Mouse (Mus musculus) splenic B cell, adult 2 months (primary cell): ENCODE data around the gene Cyp27a1.
A peak's percentile ranks its signal among the peaks of the same experiment; 100 is the strongest.

ENCODE experiments used
- DNase-seq: peaks from one replicate; pipeline ENCODE4 v3.0.0-alpha.2; 2011; ENCODE audit warnings: low read depth, low spot score
- H3K27me3 ChIP-seq: 2 replicates; pipeline ENCODE4 v1.6.1; 2012; ENCODE audit warnings: mild to moderate bottlenecking, low read length, moderate library complexity, mixed read lengths; ENCODE audit not compliant: control insufficient read depth, poor library complexity, insufficient read depth, severe bottlenecking
- H3K36me3 ChIP-seq: 2 replicates; pipeline ENCODE4 v1.6.1; 2012; ENCODE audit warnings: mild to moderate bottlenecking, low read length, moderate library complexity, mixed read lengths; ENCODE audit not compliant: control insufficient read depth, poor library complexity, insufficient read depth, severe bottlenecking

Gene Cyp27a1

DNA sequence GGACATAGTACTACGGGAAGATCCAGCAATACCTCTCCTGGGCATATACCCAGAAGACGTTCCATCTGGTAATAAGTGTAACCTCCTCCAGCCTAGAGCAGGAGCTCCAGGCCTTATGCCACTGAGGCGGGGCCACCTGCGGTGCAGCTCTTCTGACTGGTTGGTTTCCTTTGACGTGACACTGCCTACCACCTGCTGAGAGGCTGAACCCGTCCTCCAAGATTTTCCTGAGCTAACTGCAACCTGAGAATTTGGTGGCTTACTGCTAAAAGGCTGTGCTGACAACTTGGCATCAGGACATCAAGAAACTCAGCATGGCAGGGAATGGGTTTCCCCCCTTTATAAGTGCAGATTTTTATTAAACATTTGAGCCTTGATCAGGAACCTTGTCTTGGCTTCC, 3.8 kb upstream of the Cyp27a1 start:
- H3K36me3 ChIP-seq: no peaks in the 10 kb centered on the region
- DNase-seq: no peak
- no peaks in the 10 kb centered on the region for H3K27me3 ChIP-seq

- Histone ChIP-seq H3K27me3 (no peaks in the 10 kb centered on the region), H3K36me3 (no peaks in the 10 kb centered on the region)
- DNase-seq: peak; percentile 35
Observed at GRCm38 (mm10) chr1:74712046-74712445, 1.3 kb upstream of the Cyp27a1 start.

GRCm38 (mm10) chr1:74712461-74713098, 794 bp upstream of the Cyp27a1 start:
- peak; percentile 59 for DNase-seq
- H3K27me3 ChIP-seq: no peaks in the 10 kb centered on the region
- H3K36me3 ChIP-seq: no peaks in the 10 kb centered on the region

DNA sequence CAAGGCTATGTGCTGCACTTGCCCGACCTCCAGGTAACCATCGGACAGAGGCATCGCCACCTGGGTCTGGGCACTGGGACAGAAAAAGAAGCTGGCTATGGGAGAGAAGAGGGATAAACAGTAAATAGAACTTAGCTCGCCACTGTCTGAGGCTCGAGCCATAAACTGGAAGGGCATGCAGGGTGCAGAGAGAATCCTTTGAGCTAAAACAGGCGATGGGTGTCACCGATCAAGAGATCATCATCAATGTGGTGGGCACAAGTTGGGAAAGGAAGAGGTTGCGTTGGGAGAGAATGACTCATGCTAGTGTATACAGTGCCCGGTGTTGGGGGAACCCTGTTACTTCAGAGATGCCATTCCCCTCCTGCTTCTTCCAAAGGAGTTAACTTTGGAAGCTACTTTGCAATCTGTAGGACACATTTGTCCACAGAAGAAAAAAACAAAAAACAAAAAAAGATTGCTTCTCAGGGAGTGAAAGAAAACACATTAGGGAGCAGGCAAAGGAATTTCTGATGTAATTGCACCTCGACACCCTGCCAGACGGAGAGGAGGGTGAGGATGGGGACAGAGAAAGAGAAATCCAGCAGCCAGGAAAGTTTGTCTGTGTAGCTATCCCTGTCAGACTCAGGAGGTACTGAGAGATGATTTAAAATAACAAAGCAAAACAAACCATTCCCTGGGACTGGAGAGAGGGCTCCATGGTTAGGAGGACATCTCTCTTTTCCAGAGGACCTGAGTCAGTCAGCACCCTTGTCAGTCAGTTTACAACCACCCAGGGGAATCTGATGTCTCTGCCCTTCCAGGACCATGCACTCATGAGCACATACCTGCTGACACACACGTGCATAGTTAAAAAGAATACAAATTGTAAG, 721 bp downstream of the Cyp27a1 start:
- no peaks in the 10 kb centered on the region for H3K36me3 ChIP-seq
- DNase-seq: no peak
- H3K27me3 ChIP-seq: no peaks in the 10 kb centered on the region

DNA sequence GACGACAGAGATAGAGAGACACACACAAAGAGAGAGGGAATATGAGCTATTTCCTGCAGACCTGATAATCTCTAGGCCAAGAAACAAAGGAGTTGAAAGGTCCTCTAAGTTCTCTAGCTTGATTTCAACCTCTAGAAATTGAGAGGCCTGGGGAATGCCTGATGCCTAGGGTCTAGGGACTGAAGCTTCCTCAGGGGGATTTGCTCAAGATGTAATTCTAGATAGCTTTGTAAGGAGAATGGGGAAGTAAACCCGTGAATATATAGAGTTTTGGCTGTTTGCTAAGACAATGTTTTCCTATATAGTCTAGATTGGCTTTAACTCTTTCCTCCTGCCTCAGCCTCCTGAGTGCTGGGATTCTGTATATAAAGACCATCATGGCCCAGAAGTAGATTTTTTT, 1.6 kb downstream of the Cyp27a1 start:
- no peak for DNase-seq
- Histone ChIP-seq H3K36me3 (no peaks in the 10 kb centered on the region), H3K27me3 (no peaks in the 10 kb centered on the region)

DNA sequence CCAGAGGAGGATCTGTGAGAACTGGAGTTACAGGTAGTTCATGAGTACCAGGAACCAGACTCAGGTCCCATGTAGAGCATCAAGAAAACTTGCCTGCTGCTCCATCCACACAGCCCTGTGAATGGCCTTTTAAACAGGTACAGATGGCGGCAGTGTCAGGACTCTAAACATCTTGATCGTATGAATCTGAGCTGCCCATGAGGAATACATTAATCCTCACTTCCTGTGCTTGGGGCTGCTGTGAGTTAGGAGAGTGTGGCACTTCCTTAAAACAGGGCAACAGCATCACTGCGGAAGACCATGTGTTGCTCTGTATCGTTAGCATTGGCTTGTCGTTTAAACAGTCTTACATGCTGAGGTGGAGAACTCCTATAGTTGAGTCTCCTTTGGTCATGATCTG, 2.1 kb downstream of the Cyp27a1 start:
- Histone ChIP-seq H3K27me3 (no peaks in the 10 kb centered on the region), H3K36me3 (no peaks in the 10 kb centered on the region)
- DNase-seq: peak; percentile 36

DNA sequence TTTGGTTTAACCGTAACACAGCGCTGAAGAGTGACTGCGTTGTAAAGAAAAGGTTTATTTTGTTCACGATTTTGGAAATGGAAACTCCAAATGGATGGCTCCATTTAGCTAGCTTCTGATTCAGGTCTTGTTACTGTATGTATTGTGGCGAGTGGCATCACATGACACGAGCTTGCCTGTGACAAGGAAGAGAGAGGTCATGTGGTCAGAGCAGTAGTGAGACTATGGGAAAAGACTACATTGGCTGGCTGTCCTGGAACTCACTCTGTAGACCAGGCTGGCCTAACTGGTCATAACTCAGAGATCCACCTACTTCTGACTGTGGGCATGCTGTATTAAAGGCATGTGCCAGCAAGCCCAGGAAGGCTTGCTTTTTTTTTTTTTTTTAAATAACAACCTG, 2.5 kb downstream of the Cyp27a1 start:
- no peak for DNase-seq
- H3K36me3 ChIP-seq: no peaks in the 10 kb centered on the region
- H3K27me3 ChIP-seq: no peaks in the 10 kb centered on the region

DNA sequence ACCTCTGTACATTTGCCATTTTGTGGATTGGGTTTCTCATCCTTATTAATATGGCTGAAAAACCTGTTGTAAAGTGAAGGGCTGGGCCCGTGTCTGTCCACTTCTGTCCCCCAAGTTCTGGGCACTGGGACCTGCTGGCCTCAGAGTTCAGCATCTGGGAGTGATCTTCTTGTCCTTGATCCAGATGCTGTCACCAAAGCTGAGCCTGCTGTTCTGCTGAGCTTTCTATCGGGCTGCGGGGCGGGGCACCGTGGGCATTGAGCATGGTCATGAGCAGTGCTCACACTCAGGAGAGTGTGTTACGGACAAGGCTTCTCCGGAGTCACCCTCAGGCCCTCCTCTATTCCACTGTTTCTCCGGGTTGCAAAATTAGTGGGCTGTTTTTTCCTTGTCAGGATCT, 4.7 kb downstream of the Cyp27a1 start:
- H3K27me3 ChIP-seq: no peaks in the 10 kb centered on the region
- H3K36me3 ChIP-seq: no peaks in the 10 kb centered on the region

DNA sequence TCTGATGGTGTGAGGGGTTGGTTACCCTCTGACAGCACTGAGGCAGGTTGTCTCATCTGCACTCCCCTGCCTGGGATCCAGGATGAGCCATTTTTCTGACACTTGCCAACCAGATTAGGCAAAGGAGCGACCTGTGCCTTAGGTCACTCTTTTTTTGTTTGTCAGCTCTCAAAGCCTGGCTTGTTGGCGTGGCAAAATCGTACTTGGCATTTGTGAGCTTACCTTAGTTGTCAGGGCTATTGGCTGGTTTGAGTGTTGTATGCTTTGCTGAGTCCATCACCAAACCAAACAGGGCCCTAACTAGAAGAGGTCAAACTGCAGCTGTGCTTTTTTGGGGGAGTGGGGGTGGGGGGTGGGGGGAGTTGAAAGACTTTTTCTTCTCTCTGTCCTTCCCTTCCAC, 5.9 kb downstream of the Cyp27a1 start:
- no peak for DNase-seq
- Histone ChIP-seq H3K27me3 (no peaks in the 10 kb centered on the region), H3K36me3 (no peaks in the 10 kb centered on the region)

More for the DNA sequence above, 4.7 kb downstream of the Cyp27a1 start:
- no peak for DNase-seq

DNA sequence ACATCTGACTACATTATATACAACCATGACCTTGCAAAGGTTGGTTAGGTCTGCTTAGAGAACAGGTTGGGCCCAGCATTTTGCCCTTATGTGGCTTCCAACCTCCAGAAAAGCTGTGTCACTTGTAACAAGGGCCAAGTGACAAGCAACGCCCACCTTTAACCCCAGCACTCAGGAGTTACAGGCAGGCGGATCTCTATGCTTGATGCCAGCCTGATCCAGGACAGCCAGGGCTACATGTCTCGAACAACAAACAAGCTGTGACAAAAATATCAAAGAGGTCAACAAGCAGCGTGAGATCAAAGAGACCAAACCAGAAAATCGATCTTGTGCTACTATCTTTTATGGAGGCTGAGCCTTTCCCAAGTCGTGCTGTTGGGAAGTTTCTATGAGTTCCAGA, 8.3 kb downstream of the Cyp27a1 start:
- no peak for DNase-seq
- Histone ChIP-seq H3K27me3 (no peaks in the 10 kb centered on the region), H3K36me3 (no peaks in the 10 kb centered on the region)

- peak; percentile 33 for DNase-seq
- Histone ChIP-seq H3K27me3 (no peaks in the 10 kb centered on the region), H3K36me3 (no peaks in the 10 kb centered on the region)
Observed at GRCm38 (mm10) chr1:74723748-74724147, 10.4 kb downstream of the Cyp27a1 start.

GRCm38 (mm10) chr1:74726114-74726513, 12.7 kb downstream of the Cyp27a1 start:
- Histone ChIP-seq H3K36me3 (no peaks in the 10 kb centered on the region), H3K27me3 (no peaks in the 10 kb centered on the region)
- no peak for DNase-seq

DNA sequence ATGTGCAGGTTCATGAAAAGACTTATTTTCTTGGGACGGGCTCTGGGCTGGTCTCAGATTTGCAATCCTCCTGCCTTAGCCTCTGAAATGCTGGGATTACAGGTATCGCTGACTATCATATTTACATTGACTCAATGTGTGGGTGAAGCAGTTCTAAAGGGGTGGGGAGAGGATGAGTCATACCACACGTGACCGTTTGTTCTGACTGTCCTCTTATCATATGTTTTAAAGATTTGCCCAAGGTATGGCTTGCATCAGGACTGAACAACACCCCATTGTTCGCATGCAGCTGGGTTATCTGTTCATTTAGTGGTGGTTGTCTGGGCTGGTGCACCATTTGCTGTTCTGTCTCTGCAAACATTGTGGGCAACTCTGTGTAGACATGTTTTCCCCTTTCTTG, 13.3 kb downstream of the Cyp27a1 start:
- no peak for DNase-seq
- Histone ChIP-seq H3K36me3 (no peaks in the 10 kb centered on the region), H3K27me3 (no peaks in the 10 kb centered on the region)

DNA sequence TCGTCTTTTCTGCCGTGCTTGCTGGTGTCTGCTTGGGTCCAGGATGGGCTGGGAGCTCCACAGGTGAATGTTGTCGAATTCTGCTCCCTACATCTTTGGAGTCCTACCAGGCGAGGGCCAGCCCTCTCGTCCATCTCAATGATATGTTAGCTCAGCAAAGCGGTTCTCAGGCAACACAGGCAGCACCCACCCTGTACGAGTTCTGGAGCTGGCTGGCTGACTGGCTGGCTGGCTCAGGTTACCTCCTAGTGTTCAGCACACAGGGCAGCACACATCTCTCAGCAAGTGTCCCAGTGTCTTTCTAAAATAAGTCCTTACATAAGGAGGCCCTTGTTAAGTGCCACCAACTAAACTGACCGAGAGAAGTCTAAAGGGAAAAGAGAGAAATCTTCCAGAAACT, 15.1 kb downstream of the Cyp27a1 start:
- no peaks in the 10 kb centered on the region for H3K27me3 ChIP-seq
- no peaks in the 10 kb centered on the region for H3K36me3 ChIP-seq
- no peak for DNase-seq

DNA sequence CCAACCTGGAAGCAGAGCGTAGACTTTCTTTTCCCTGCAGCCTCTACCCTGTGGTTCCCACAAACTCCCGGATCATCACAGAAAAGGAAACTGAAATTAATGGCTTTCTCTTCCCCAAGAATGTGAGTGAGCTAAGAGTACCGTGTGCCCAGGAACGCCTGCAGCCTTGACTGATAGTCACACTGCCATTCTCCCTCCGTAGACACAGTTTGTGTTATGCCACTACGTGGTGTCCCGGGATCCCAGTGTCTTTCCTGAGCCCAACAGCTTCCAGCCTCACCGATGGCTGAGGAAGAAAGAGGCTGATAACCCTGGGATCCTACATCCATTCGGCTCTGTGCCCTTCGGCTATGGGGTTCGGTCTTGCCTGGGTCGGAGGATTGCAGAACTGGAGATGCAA, 23.6 kb downstream of the Cyp27a1 start:
- Histone ChIP-seq H3K36me3 (no peaks in the 10 kb centered on the region), H3K27me3 (no peaks in the 10 kb centered on the region)
- DNase-seq: no peak
